Mouse (Mus musculus): ENCODE measurements around the gene Olfr1368. TPM values are rescaled to one million over a fixed set of nuclear protein-coding genes. Genes with fewer than 3 reads are reported as not detected.
"Not testable (repeated sequence)": the region's sequence is repeated elsewhere in the genome, so short reads cannot be mapped to it uniquely, and the experiment has no call there.

Gene Olfr1368
- polyA plus RNA-seq, 1 experiment from 2014 or later: not detected

- Histone ChIP-seq H3K4me3 (ENCODE audit: low read depth, low read length) (no peak overlapping the region), H3K27me3 (replicated peaks; ENCODE audit: control insufficient read depth, insufficient read depth, low read length) (no peaks in the 10 kb centered on the region), H3K4me2 (ENCODE audit: low read depth, low read length) (no peak overlapping the region), H3K9ac (ENCODE audit: low read depth, low read length) (no peak overlapping the region), H3K9me3 (ENCODE audit: control insufficient read depth, low read length) (no peaks in the 10 kb centered on the region), H3K27ac (replicated peaks; ENCODE audit: low read depth, low read length) (no peak overlapping the region), H3K36me3 (ENCODE audit: control insufficient read depth, insufficient read depth, low read length) (no peaks in the 10 kb centered on the region), H3K4me1 (ENCODE audit: control insufficient read depth, insufficient read depth, low read length) (no peaks in the 10 kb centered on the region)
- DNase-seq (ENCODE audit: low spot score) (no peak), ATAC-seq (ENCODE audit: low read depth) (no peak)
- WGBS: 85% methylated on average over 4 of the region's 4 CpGs
Measured at GRCm38 (mm10) chr13:21114121-21114520, 31.5 kb downstream of the Olfr1368 start.

DNA sequence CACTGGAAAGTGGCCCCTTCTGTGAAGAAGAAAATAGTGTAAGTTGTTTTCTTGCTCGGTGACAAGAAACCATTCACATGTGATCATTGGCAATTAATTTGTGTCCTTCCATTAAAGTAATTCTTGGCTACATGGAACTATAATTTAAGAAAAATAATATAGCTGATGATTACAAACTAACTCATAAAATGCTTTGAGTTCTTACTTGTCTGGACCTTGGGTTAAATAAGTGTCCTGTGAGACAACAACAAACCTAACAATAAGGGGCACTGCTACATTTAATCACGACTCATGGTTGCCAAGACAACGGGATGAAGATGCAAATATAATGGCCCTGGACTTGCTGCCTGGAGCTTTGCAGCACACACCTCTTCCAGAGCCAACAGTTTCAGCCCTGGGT lies 34.5 kb downstream of the Olfr1368 start, which contains the start of gene Olfr1369-ps1:
Gene Olfr1369-ps1, plus strand, starts transcription at position 301 of the 400 bp plus-strand sequence.
- WGBS: 81% methylated on average over 3 of the region's 3 CpGs
- not testable (repeated sequence) for H3K27me3 ChIP-seq (replicated peaks; ENCODE audit: control insufficient read depth, insufficient read depth, low read length); H3K36me3 ChIP-seq (ENCODE audit: control insufficient read depth, insufficient read depth, low read length); H3K27ac ChIP-seq (replicated peaks; ENCODE audit: low read depth, low read length); H3K4me1 ChIP-seq (ENCODE audit: control insufficient read depth, insufficient read depth, low read length); H3K9ac ChIP-seq (ENCODE audit: low read depth, low read length); ATAC-seq (ENCODE audit: low read depth); H3K9me3 ChIP-seq (ENCODE audit: control insufficient read depth, low read length); H3K4me3 ChIP-seq (ENCODE audit: low read depth, low read length); DNase-seq (ENCODE audit: low spot score); H3K4me2 ChIP-seq (ENCODE audit: low read depth, low read length)

DNA sequence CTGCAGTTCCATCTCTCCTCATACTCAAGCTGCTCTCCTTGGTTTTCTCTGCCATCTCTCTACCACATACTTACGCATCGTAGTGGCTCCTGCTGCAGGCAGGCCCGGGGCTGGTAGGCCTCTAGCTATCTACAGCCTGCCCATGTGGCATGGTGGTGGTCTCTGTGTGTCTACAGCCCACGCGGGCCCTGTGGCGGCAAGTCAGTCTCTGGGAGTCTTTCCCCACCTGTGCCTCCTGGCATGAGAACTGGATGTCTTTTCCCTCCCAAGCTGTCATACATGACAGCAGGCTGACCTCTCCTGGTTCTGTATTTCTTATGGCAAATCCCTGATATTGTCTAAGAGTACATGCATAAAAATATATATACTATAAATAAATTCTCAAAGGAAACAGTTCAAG lies 35.2 kb downstream of the Olfr1368 start:
- Histone ChIP-seq H3K36me3 (ENCODE audit: control insufficient read depth, insufficient read depth, low read length) (no peaks in the 10 kb centered on the region), H3K9ac (ENCODE audit: low read depth, low read length) (no peak overlapping the region), H3K4me1 (ENCODE audit: control insufficient read depth, insufficient read depth, low read length) (no peaks in the 10 kb centered on the region), H3K9me3 (ENCODE audit: control insufficient read depth, low read length) (no peaks in the 10 kb centered on the region), H3K27me3 (replicated peaks; ENCODE audit: control insufficient read depth, insufficient read depth, low read length) (no peaks in the 10 kb centered on the region), H3K27ac (replicated peaks; ENCODE audit: low read depth, low read length) (no peak overlapping the region), H3K4me3 (ENCODE audit: low read depth, low read length) (no peak overlapping the region), H3K4me2 (ENCODE audit: low read depth, low read length) (no peak overlapping the region)
- ATAC-seq (ENCODE audit: low read depth): no peak
- no peak for DNase-seq (ENCODE audit: low spot score)
- WGBS: 90% methylated on average over 6 of the region's 6 CpGs

GRCm38 (mm10) chr13:21109759-21110158 lies 35.9 kb downstream of the Olfr1368 start:
- DNase-seq (ENCODE audit: low spot score) (no peak), ATAC-seq (ENCODE audit: low read depth) (no peak)
- H3K36me3 ChIP-seq (ENCODE audit: control insufficient read depth, insufficient read depth, low read length): no peaks in the 10 kb centered on the region
- 94% methylated on average over 3 of the region's 3 CpGs for WGBS
- no peak overlapping the region for H3K27ac ChIP-seq (replicated peaks; ENCODE audit: low read depth, low read length)
- H3K9me3 ChIP-seq (ENCODE audit: control insufficient read depth, low read length): no peaks in the 10 kb centered on the region
- H3K4me2 ChIP-seq (ENCODE audit: low read depth, low read length): no peak overlapping the region
- H3K4me3 ChIP-seq (ENCODE audit: low read depth, low read length): no peak overlapping the region
- H3K27me3 ChIP-seq (replicated peaks; ENCODE audit: control insufficient read depth, insufficient read depth, low read length): no peaks in the 10 kb centered on the region
- no peak overlapping the region for H3K9ac ChIP-seq (ENCODE audit: low read depth, low read length)
- no peaks in the 10 kb centered on the region for H3K4me1 ChIP-seq (ENCODE audit: control insufficient read depth, insufficient read depth, low read length)

Other genes with a start within 250 kb of the Olfr1368 start
- gene Olfr1370, start 70.9 kb downstream of the Olfr1368 start, polyA plus RNA-seq (2014; fragmentation: Nextera tagmentation; extraction: Ambion mirVana): 0.17 and 0.47 TPM in 2 replicates
- gene Olfr1369-ps1, start 34.4 kb downstream of the Olfr1368 start, polyA plus RNA-seq (2014; fragmentation: Nextera tagmentation; extraction: Ambion mirVana): 0.15 TPM in 1 of 2 replicates, not detected in the other
- gene Olfr263, start 16.2 kb downstream of the Olfr1368 start, polyA plus RNA-seq (2014; fragmentation: Nextera tagmentation; extraction: Ambion mirVana): 0.18 TPM in 1 of 2 replicates, not detected in the other
- gene Trim27, start 33.6 kb upstream of the Olfr1368 start, polyA plus RNA-seq (2014; fragmentation: Nextera tagmentation; extraction: Ambion mirVana): 111 and 127 TPM in 2 replicates
- gene Gpx5, start 146.9 kb upstream of the Olfr1368 start, polyA plus RNA-seq (2014; fragmentation: Nextera tagmentation; extraction: Ambion mirVana): not detected in 2 replicates
- gene Gpx6, start 166.3 kb upstream of the Olfr1368 start, polyA plus RNA-seq (2014; fragmentation: Nextera tagmentation; extraction: Ambion mirVana): not detected in 2 replicates
- gene Olfr1367, start 201.0 kb upstream of the Olfr1368 start, polyA plus RNA-seq (2014; fragmentation: Nextera tagmentation; extraction: Ambion mirVana): not detected in 2 replicates
- gene Zscan12, start 217.0 kb upstream of the Olfr1368 start, polyA plus RNA-seq (2014; fragmentation: Nextera tagmentation; extraction: Ambion mirVana): 11.1 and 12.7 TPM in 2 replicates